Mouse (Mus musculus) stomach, embryonic 16.5 days (tissue): ENCODE measurements around the gene Prkag2. TPM values are rescaled to one million over a fixed set of nuclear protein-coding genes. Genes with fewer than 3 reads are reported as not detected.

Source experiments
- ATAC-seq: fragments of 200-750 bp; cut with Nextera tagmentation; 2 replicates; pipeline ENCODE4 v1.8.0; 2017; ENCODE audit warnings: moderate number of reproducible peaks, moderate TSS enrichment; ENCODE audit not compliant: insufficient read depth, low FRiP score
- H3K27ac ChIP-seq: fragments of 300-500 bp; sonication (generic); 2 replicates; pipeline ENCODE4 v1.5.1; 2014; ENCODE audit warnings: low read length
- H3K27me3 ChIP-seq: fragments of 300-500 bp; sonication (generic); 2 replicates; pipeline ENCODE4 v1.6.1; 2014; ENCODE audit warnings: low read length, control low read depth, mixed read lengths; ENCODE audit not compliant: control insufficient read depth, insufficient read depth
- H3K36me3 ChIP-seq: fragments of 300-500 bp; sonication (generic); 2 replicates; pipeline ENCODE4 v1.6.1; 2014; ENCODE audit warnings: low read length; ENCODE audit not compliant: control insufficient read depth, insufficient read depth
- H3K4me1 ChIP-seq: fragments of 300-500 bp; sonication (generic); 2 replicates; pipeline ENCODE4 v1.6.1; 2014; ENCODE audit warnings: low read length, control low read depth, mixed read lengths; ENCODE audit not compliant: control insufficient read depth, insufficient read depth
- H3K4me2 ChIP-seq: fragments of 300-500 bp; sonication (generic); 2 replicates; pipeline ENCODE4 v1.6.1; 2014; ENCODE audit warnings: low read depth, low read length, mixed read lengths
- H3K4me3 ChIP-seq: fragments of 300-500 bp; sonication (generic); replicated peaks from 2 replicates; pipeline ENCODE4 v1.5.1; 2014; ENCODE audit warnings: mild to moderate bottlenecking, low read length
- H3K9ac ChIP-seq: fragments of 300-500 bp; sonication (generic); 2 replicates; pipeline ENCODE4 v1.6.1; 2014; ENCODE audit warnings: low read length
- H3K9me3 ChIP-seq: fragments of 300-500 bp; sonication (generic); replicated peaks from 2 replicates; pipeline ENCODE4 v1.6.1; 2016; ENCODE audit warnings: low read length, control low read depth; ENCODE audit not compliant: control insufficient read depth
- WGBS: fragments of 180-500 bp; shearing (Covaris S2); extraction: QIAGEN DNeasy Blood & Tissue Kit; methylation state at CpG from one replicate; pipeline ENCODE4 v1.1.7; 2014; 5-methylcytosine and 5-hydroxymethylcytosine counted together
- polyA plus RNA-seq: library from polyadenylated mRNA; unstranded; fragments of >200 nt; fragmentation: Nextera tagmentation; extraction: Ambion mirVana; gene quantifications from 2 replicates; pipeline ENCODE4 v1.2.1, GENCODE M21; 2015

Prkag2 gene
- polyA plus RNA-seq, 1 experiment from 2014 or later, result 42.5 TPM

GRCm38 (mm10) chr5:24967898-24968535, 132.4 kb downstream of the Prkag2 start:
- Histone ChIP-seq H3K27ac (peak overlapping the region; percentile 65), H3K4me2 (peak overlapping the region; percentile 28; the same call in 1 of the 2 replicates), H3K9ac (no peak overlapping the region; the same call in 1 of the 2 replicates), H3K4me1 (peaks cover 12% of the 10 kb centered on the region), H3K4me3 (no peak overlapping the region), H3K36me3 (no peaks in the 10 kb centered on the region), H3K27me3 (no peaks in the 10 kb centered on the region), H3K9me3 (no peaks in the 10 kb centered on the region)
- WGBS, result 39% methylated on average over 7 of the region's 7 CpGs
- no peak for ATAC-seq

DNA sequence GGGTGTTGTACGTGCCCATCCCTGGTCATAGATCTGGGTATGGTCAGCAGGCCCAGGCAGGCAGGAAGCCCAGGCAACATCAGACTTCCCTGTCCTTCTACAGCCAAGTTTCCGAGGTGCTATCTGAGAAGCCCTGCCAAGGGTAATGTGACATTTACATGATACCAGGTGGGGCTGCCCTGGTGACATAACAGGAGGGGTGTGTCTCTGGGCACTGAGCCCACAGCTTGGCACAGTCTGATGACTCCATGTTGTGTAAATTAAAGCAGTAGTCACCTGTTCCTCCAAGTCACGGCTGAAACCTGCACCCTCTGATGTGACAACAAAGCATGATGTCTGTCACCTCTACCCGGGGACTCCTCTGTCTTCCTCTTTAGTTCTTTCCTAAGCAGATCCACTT, 136.7 kb downstream of the Prkag2 start:
- Histone ChIP-seq H3K9me3 (no peaks in the 10 kb centered on the region), H3K4me2 (no peak overlapping the region), H3K4me1 (peaks cover 9% of the 10 kb centered on the region), H3K27ac (no peak overlapping the region; the same call in 1 of the 2 replicates), H3K9ac (no peak overlapping the region), H3K4me3 (no peak overlapping the region), H3K36me3 (no peaks in the 10 kb centered on the region), H3K27me3 (no peaks in the 10 kb centered on the region)
- ATAC-seq, result peak; percentile 42; the same call in 1 of the 2 replicates
- WGBS, result 55% methylated on average over 4 of the region's 4 CpGs

- Histone ChIP-seq H3K27me3 (no peaks in the 10 kb centered on the region), H3K27ac (no peak overlapping the region), H3K4me2 (no peak overlapping the region), H3K36me3 (no peaks in the 10 kb centered on the region), H3K4me1 (no peaks in the 10 kb centered on the region), H3K9me3 (no peaks in the 10 kb centered on the region), H3K9ac (no peak overlapping the region), H3K4me3 (no peak overlapping the region)
- WGBS, result 89% methylated on average over 5 of the region's 5 CpGs
- ATAC-seq, result no peak
Observed at GRCm38 (mm10) chr5:24960791-24961190, 139.7 kb downstream of the Prkag2 start.

- Histone ChIP-seq H3K27me3 (no peaks in the 10 kb centered on the region), H3K4me2 (no peak overlapping the region), H3K36me3 (no peaks in the 10 kb centered on the region), H3K27ac (no peak overlapping the region), H3K4me3 (no peak overlapping the region), H3K9me3 (no peaks in the 10 kb centered on the region), H3K9ac (no peak overlapping the region), H3K4me1 (no peaks in the 10 kb centered on the region)
- no peak for ATAC-seq
- 73% methylated on average over 3 of the region's 3 CpGs for WGBS
Observed at GRCm38 (mm10) chr5:24959758-24960157, 140.7 kb downstream of the Prkag2 start.

- no peak overlapping the region for H3K27ac ChIP-seq
- WGBS, result 78% methylated on average over 5 of the region's 5 CpGs
- H3K27me3 ChIP-seq, result no peaks in the 10 kb centered on the region
Observed at GRCm38 (mm10) chr5:24958596-24958995, 141.8 kb downstream of the Prkag2 start.

GRCm38 (mm10) chr5:24956891-24957290, 143.6 kb downstream of the Prkag2 start:
- Histone ChIP-seq H3K9ac (no peak overlapping the region), H3K27me3 (no peaks in the 10 kb centered on the region), H3K27ac (no peak overlapping the region), H3K4me3 (no peak overlapping the region), H3K36me3 (no peaks in the 10 kb centered on the region), H3K4me2 (no peak overlapping the region), H3K4me1 (no peaks in the 10 kb centered on the region), H3K9me3 (no peaks in the 10 kb centered on the region)
- WGBS, result 89% methylated on average over 7 of the region's 7 CpGs
- ATAC-seq, result no peak

More at GRCm38 (mm10) chr5:24958596-24958995, 141.8 kb downstream of the Prkag2 start:
- no peak overlapping the region for H3K4me3 ChIP-seq
- no peaks in the 10 kb centered on the region for H3K4me1 ChIP-seq
- H3K9me3 ChIP-seq, result no peaks in the 10 kb centered on the region
- no peak for ATAC-seq
- H3K9ac ChIP-seq, result no peak overlapping the region
- no peaks in the 10 kb centered on the region for H3K36me3 ChIP-seq
- no peak overlapping the region for H3K4me2 ChIP-seq

DNA sequence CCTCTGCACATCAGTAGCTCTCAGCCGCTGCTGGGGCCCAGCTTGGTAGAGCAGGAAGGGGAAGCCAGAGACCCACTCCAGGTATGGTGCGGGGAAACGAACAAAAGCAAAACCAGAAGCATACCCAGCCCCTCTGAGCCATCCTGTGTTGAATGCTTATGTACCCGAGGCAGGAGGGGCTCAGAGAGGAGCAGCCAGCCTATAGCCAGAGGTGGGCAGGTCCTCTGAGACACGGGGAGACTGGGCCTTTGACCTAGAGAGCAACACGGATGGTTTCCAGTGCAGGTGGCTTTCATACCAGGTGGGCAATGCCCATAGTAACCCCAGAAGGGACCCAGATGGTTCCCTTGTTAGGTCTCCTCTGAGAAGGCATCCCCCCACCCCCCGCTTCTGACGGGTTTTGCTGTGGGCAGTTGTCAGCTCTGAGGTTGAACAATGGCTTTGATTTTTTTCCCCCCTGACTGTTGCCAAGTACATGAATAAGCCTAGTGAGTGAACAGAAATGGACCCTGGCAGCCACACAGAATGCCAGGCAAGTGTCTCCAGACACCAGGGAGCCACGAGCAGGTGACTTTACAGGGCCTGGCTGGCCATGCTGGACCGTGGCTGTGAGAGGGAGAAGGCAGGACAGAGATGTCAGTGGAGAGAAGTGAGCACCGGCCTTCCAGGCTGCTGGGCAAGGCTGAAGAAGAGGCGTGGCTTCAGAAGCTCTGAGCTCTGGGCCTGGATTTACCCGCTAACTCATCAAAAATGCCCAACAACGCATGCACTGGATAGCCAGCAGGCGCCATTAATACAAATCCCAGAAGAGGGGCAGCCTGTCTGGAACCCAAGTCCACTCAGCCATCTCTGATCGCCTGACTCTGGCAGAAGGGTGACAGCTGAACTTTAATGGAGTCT, 147.3 kb downstream of the Prkag2 start:
- no peak overlapping the region for H3K4me3 ChIP-seq
- no peak for ATAC-seq

DNA sequence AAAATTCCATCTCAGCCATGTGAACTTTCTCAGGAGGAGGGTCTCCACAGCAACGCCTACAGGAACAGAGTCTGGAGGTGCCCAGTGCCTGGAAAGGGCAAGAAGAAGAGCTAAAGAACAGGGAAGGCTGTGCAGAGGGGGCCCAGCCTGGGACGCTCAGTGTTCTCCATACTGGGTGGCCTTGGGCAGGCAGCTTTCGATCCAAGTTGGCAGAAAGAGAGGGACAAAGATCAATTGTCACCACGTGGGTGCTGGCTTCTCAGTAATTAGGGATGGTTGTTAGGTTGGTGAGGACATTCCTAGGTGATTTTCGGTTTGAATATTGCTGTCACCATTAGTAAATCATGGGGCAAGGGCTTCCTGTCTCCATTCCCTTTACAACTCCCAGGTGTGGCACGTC, 148.2 kb downstream of the Prkag2 start:
- no peak overlapping the region for H3K9ac ChIP-seq
- H3K4me1 ChIP-seq, result no peaks in the 10 kb centered on the region
- no peak for ATAC-seq
- 62% methylated on average over 6 of the region's 6 CpGs for WGBS
- H3K4me3 ChIP-seq, result no peak overlapping the region
- H3K9me3 ChIP-seq, result no peaks in the 10 kb centered on the region
- H3K27ac ChIP-seq, result no peak overlapping the region
- H3K4me2 ChIP-seq, result no peak overlapping the region
- no peaks in the 10 kb centered on the region for H3K36me3 ChIP-seq
- H3K27me3 ChIP-seq, result no peaks in the 10 kb centered on the region

More for the DNA sequence above, 147.3 kb downstream of the Prkag2 start:
- 61% methylated on average over 16 of the region's 16 CpGs for WGBS
- H3K27me3 ChIP-seq, result no peaks in the 10 kb centered on the region
- no peak overlapping the region for H3K4me2 ChIP-seq
- no peaks in the 10 kb centered on the region for H3K9me3 ChIP-seq
- H3K4me1 ChIP-seq, result no peaks in the 10 kb centered on the region
- H3K36me3 ChIP-seq, result no peaks in the 10 kb centered on the region
- H3K27ac ChIP-seq, result no peak overlapping the region
- no peak overlapping the region for H3K9ac ChIP-seq

GRCm38 (mm10) chr5:24950891-24951574, 149.4 kb downstream of the Prkag2 start:
- Histone ChIP-seq H3K27me3 (no peaks in the 10 kb centered on the region), H3K27ac (no peak overlapping the region), H3K9ac (no peak overlapping the region), H3K4me3 (no peak overlapping the region), H3K4me1 (no peaks in the 10 kb centered on the region), H3K36me3 (no peaks in the 10 kb centered on the region), H3K9me3 (no peaks in the 10 kb centered on the region), H3K4me2 (no peak overlapping the region)
- no peak for ATAC-seq
- 79% methylated on average over 7 of the region's 7 CpGs for WGBS
